Mouse (Mus musculus) lung, embryonic 14.5 days (tissue): Measurements from ENCODE around the gene Nalcn. TPM values are rescaled to one million over a fixed set of nuclear protein-coding genes. Genes with fewer than 3 reads are reported as not detected.

Source experiments
- ATAC-seq: fragments of 200-750 bp; cut with Nextera tagmentation; 2 replicates; pipeline ENCODE4 v1.8.0; 2017; ENCODE audit warnings: mild to moderate bottlenecking, moderate TSS enrichment, moderate library complexity; ENCODE audit not compliant: insufficient read depth
- DNase-seq: peaks from one replicate; pipeline ENCODE4 v3.0.0-alpha.2; 2015
- H3K27ac ChIP-seq: fragments of 300-500 bp; sonication (generic); 2 replicates; pipeline ENCODE4 v1.5.1; 2014; ENCODE audit warnings: low read depth, mild to moderate bottlenecking, moderate library complexity
- H3K27me3 ChIP-seq: fragments of 300-500 bp; sonication (generic); 2 replicates; pipeline ENCODE4 v1.6.1; 2014; ENCODE audit warnings: low read length, control low read depth; ENCODE audit not compliant: insufficient read depth
- H3K36me3 ChIP-seq: fragments of 300-500 bp; sonication (generic); 2 replicates; pipeline ENCODE4 v1.6.1; 2014; ENCODE audit warnings: control low read depth; ENCODE audit not compliant: insufficient read depth
- H3K4me1 ChIP-seq: fragments of 300-500 bp; sonication (generic); 2 replicates; pipeline ENCODE4 v1.6.1; 2014; ENCODE audit warnings: antibody characterized with exemption, control low read depth; ENCODE audit not compliant: insufficient read depth
- H3K4me2 ChIP-seq: fragments of 300-500 bp; sonication (generic); 2 replicates; pipeline ENCODE4 v1.6.1; 2014; ENCODE audit warnings: mild to moderate bottlenecking
- H3K4me3 ChIP-seq: fragments of 300-500 bp; sonication (generic); 2 replicates; pipeline ENCODE4 v1.5.1; 2014; ENCODE audit warnings: low read depth, low read length
- H3K9ac ChIP-seq: fragments of 300-500 bp; sonication (generic); 2 replicates; pipeline ENCODE4 v1.6.1; 2014
- H3K9me3 ChIP-seq: fragments of 300-500 bp; sonication (generic); 2 replicates; pipeline ENCODE4 v1.6.1; 2016; ENCODE audit warnings: low read depth, low read length, control low read depth
- CTCF ChIP-seq: IDR thresholded peaks from 2 replicates; pipeline ENCODE4 v1.5.1; 2016; ENCODE audit warnings: antibody characterized with exemption, low read depth
- WGBS: fragments of 180-500 bp; shearing (Covaris S2); extraction: QIAGEN DNeasy Blood & Tissue Kit; methylation state at CpG from one replicate; pipeline ENCODE4 v1.1.7; 2014; 5-methylcytosine and 5-hydroxymethylcytosine counted together
- polyA plus RNA-seq: library from polyadenylated mRNA; unstranded; fragments of >200 nt; fragmentation: Nextera tagmentation; extraction: Ambion mirVana; gene quantifications from 2 replicates; pipeline ENCODE4 v1.2.1, GENCODE M21; 2014

Nalcn gene
- polyA plus RNA-seq, 1 experiment from 2014 or later = 0.38 TPM

GRCm38 (mm10) chr14:123376167-123376855 lies 250.6 kb downstream of the Nalcn start:
- no peaks in the 10 kb centered on the region for H3K4me1 ChIP-seq
- H3K4me2 ChIP-seq = no peak overlapping the region
- no peak overlapping the region for H3K4me3 ChIP-seq
- H3K9ac ChIP-seq = no peak overlapping the region
- H3K9me3 ChIP-seq = no peaks in the 10 kb centered on the region
- TF ChIP-seq CTCF = no peak
- H3K27ac ChIP-seq = no peak overlapping the region
- WGBS = 78% methylated on average over 7 of the region's 7 CpGs
- DNase-seq (no peak), ATAC-seq (no peak)
- no peaks in the 10 kb centered on the region for H3K27me3 ChIP-seq
- H3K36me3 ChIP-seq = no peaks in the 10 kb centered on the region

DNA sequence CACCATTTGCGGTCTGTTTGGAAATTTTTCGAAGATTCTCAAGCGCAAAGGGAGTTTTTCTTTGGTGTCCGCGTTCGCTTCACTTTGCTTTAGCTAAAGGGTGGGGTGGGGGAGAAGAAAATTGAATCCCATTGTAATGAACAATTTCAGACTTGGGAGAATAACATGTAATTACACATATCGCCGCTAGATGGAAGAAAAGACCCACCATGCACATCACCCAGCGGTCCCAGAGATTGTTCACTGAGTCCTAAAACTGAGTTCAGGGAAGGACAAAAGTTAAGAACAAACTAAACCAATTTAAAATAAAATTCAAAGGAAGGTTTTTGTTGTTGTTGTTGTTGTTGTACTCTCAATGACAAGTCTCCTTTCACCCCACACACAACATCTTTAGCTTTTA lies 255.4 kb downstream of the Nalcn start:
- Histone ChIP-seq H3K4me3 (no peak overlapping the region), H3K27me3 (no peaks in the 10 kb centered on the region), H3K4me1 (no peaks in the 10 kb centered on the region), H3K27ac (no peak overlapping the region), H3K36me3 (no peaks in the 10 kb centered on the region), H3K9ac (no peak overlapping the region), H3K4me2 (no peak overlapping the region), H3K9me3 (no peaks in the 10 kb centered on the region)
- TF ChIP-seq CTCF = peak; percentile 77
- ATAC-seq = peak; percentile 81
- WGBS = 13% methylated on average over 9 of the region's 9 CpGs
- DNase-seq = peak; percentile 73

DNA sequence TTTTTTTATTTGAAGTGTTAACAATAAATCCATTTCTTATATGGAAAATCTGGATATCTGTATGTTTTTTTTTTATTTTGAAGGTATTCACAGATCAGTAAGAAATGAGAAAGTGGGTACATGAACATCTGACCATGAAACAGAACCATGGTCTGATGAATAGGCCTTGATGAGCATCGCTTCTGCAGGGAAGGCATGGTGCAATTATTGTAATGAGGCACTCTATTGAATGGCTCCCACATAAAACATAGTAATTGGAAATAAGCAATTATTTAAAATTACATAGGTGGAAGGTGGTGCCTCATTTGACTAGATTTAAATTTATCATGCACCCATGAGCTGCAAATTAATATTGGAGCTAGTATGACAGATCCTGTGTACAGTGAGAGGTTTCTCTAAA lies 267.3 kb downstream of the Nalcn start:
- Histone ChIP-seq H3K4me2 (no peak overlapping the region), H3K9me3 (no peaks in the 10 kb centered on the region)
- ATAC-seq = no peak

GRCm38 (mm10) chr14:123352973-123353372 lies 274.0 kb downstream of the Nalcn start:
- Histone ChIP-seq H3K4me1 (no peaks in the 10 kb centered on the region), H3K9me3 (no peaks in the 10 kb centered on the region), H3K4me2 (no peak overlapping the region), H3K36me3 (no peaks in the 10 kb centered on the region), H3K27me3 (no peaks in the 10 kb centered on the region), H3K9ac (no peak overlapping the region), H3K4me3 (no peak overlapping the region), H3K27ac (no peak overlapping the region)
- WGBS = 15% methylated on average over 6 of the region's 6 CpGs
- peak; percentile 53 for TF ChIP-seq CTCF
- ATAC-seq = no peak
- DNase-seq = peak; percentile 65

More for the DNA sequence above, 267.3 kb downstream of the Nalcn start:
- Histone ChIP-seq H3K4me1 (no peaks in the 10 kb centered on the region), H3K4me3 (no peak overlapping the region), H3K9ac (no peak overlapping the region), H3K36me3 (no peaks in the 10 kb centered on the region), H3K27me3 (no peaks in the 10 kb centered on the region), H3K27ac (no peak overlapping the region)
- no peak for TF ChIP-seq CTCF
- DNase-seq = no peak
- 92% methylated on average over 1 of the region's 1 CpGs for WGBS

- H3K4me1 ChIP-seq = no peaks in the 10 kb centered on the region
- no peak for ATAC-seq
- H3K27me3 ChIP-seq = no peaks in the 10 kb centered on the region
- no peak overlapping the region for H3K4me2 ChIP-seq
- no peak for TF ChIP-seq CTCF
- H3K27ac ChIP-seq = no peak overlapping the region
- WGBS = 48% methylated on average over 1 of the region's 1 CpGs
- no peak overlapping the region for H3K4me3 ChIP-seq
- H3K9ac ChIP-seq = no peak overlapping the region
- DNase-seq = no peak
- no peaks in the 10 kb centered on the region for H3K9me3 ChIP-seq
- no peaks in the 10 kb centered on the region for H3K36me3 ChIP-seq
These were observed 295.1 kb downstream of the Nalcn start for GRCm38 (mm10) chr14:123331841-123332240.

DNA sequence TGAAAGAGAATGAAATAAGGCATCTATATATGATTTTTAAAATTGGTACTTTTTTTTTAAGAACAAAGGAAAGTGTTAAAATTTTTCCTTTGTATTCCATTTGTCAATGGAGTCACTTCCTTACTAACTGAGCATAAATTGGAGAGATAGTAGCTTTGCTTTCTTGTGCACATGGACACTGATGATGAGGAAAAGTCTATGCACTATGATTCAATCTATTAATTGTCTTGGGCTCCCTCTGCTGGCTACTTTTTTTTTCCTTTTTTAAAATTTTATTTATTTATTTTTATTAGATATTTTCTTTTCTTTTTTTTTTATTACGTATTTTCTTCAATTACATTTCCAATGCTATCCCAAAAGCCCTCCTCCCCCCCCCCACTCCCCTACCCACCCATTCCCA lies 312.6 kb downstream of the Nalcn start:
- no peaks in the 10 kb centered on the region for H3K9me3 ChIP-seq
- H3K9ac ChIP-seq = no peak overlapping the region
- peak; percentile 25 for TF ChIP-seq CTCF
- H3K4me2 ChIP-seq = no peak overlapping the region
- DNase-seq = peak; percentile 54
- no peak for ATAC-seq
- WGBS = 24% methylated on average over 1 of the region's 1 CpGs
- no peaks in the 10 kb centered on the region for H3K4me1 ChIP-seq
- H3K27me3 ChIP-seq = no peaks in the 10 kb centered on the region
- no peak overlapping the region for H3K27ac ChIP-seq
- no peak overlapping the region for H3K4me3 ChIP-seq
- no peaks in the 10 kb centered on the region for H3K36me3 ChIP-seq

- Histone ChIP-seq H3K4me3 (no peak overlapping the region), H3K4me2 (no peak overlapping the region), H3K9me3 (no peaks in the 10 kb centered on the region), H3K36me3 (no peaks in the 10 kb centered on the region), H3K27me3 (no peaks in the 10 kb centered on the region), H3K27ac (no peak overlapping the region), H3K9ac (no peak overlapping the region), H3K4me1 (no peaks in the 10 kb centered on the region)
- DNase-seq = no peak
- TF ChIP-seq CTCF = no peak
- 79% methylated on average over 4 of the region's 4 CpGs for WGBS
- ATAC-seq = no peak
These were observed 314.6 kb downstream of the Nalcn start for GRCm38 (mm10) chr14:123312371-123312770.
